Mouse (Mus musculus) bone marrow, adult 2 months (tissue): Measurements from ENCODE around the gene Slc38a10.

Experiments used
- CTCF ChIP-seq: fragments of 200-500 bp; IDR thresholded peaks from 2 replicates; pipeline ENCODE4 v1.5.1; 2011; ENCODE audit warnings: low read length, control low read depth; ENCODE audit not compliant: control insufficient read depth, insufficient read depth
- POLR2A ChIP-seq: fragments of 200-500 bp; IDR thresholded peaks from 2 replicates; pipeline ENCODE4 v1.6.1; 2011; ENCODE audit warnings: low read depth, mild to moderate bottlenecking, control low read depth, low read length, borderline replicate concordance; ENCODE audit not compliant: control insufficient read depth

DNA sequence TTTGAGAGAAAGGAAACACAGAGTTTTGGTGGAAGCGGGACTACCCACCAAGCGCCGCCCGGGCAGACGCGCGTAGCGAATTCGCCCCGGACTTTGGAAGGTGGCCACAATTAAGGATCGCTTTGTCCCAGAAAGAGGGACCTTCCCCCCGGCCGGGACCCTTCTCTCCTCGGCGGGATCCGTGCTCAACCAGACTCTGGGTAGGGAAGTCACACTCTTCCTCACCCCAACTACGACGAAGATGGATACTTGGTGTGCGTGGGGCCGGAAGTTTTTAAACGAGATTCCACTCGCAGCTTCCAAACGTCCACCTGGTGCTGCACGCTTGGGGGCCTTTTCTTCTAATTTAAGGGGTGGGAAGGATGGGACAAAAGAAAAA is 36.9 kb upstream of the Slc38a10 start:
- TF ChIP-seq CTCF (no peak), POLR2A (no peak)
